Mouse (Mus musculus) CH12.LX (cell line): ENCODE data around the gene Saa4. TPM values are rescaled to one million over a fixed set of nuclear protein-coding genes. Genes with fewer than 3 reads are reported as not detected.

Experiments used
- DNase-seq: peaks from one replicate; pipeline ENCODE4 v3.0.0-alpha.2; 2013; ENCODE audit errors: extremely low read depth
- H3K27ac ChIP-seq: 2 replicates; pipeline ENCODE4 v1.5.1; 2012; ENCODE audit warnings: low read depth, mild to moderate bottlenecking, control low read depth, moderate library complexity; ENCODE audit not compliant: insufficient read depth
- H3K27me3 ChIP-seq: replicated peaks from 2 replicates; pipeline ENCODE3; 2012; ENCODE audit warnings: inconsistent platforms
- H3K36me3 ChIP-seq, 2 experiments: replicated peaks in 1 of 2; 2 replicates each; pipeline versions ENCODE3 to v1.6.1; 2012; ENCODE audit warnings: inconsistent platforms in 1 of 2, low read length in 1 of 2, mild to moderate bottlenecking in 1 of 2, mixed read lengths in 1 of 2, moderate library complexity in 1 of 2; ENCODE audit not compliant: control insufficient read depth in 1 of 2, insufficient read depth in 1 of 2
- H3K4me1 ChIP-seq, 2 experiments: 2 replicates each; pipeline ENCODE4 v1.6.1; 2012; ENCODE audit warnings: inconsistent platforms in 1 of 2, moderate library complexity in 1 of 2; ENCODE audit not compliant: insufficient read depth in 2 of 2, control insufficient read depth in 1 of 2
- H3K4me2 ChIP-seq: 2 replicates; pipeline ENCODE4 v1.6.1; 2012; ENCODE audit warnings: low read depth, mild to moderate bottlenecking, control low read depth; ENCODE audit not compliant: poor library complexity, insufficient read depth, severe bottlenecking
- H3K4me3 ChIP-seq, 3 experiments: fragments of 150-350 bp in 1 of 3; sonication (generic) in 1 of 3; replicated peaks in 1 of 3; 2 replicates each; pipeline versions ENCODE3 to v1.5.1; 2011 to 2012; ENCODE audit warnings: low read depth in 2 of 3, low read length in 2 of 3, mild to moderate bottlenecking in 2 of 3, moderate library complexity in 2 of 3, control low read depth in 1 of 3, improper control_type of control experiment in 1 of 3, inconsistent platforms in 1 of 3, mixed read lengths in 1 of 3; ENCODE audit not compliant: poor library complexity in 1 of 3
- H3K79me2 ChIP-seq: replicated peaks from 2 replicates; pipeline ENCODE4 v1.6.1; 2012; ENCODE audit warnings: mild to moderate bottlenecking, moderate library complexity; ENCODE audit not compliant: control insufficient read depth, poor library complexity, insufficient read depth, severe bottlenecking; ENCODE audit errors: extremely low read depth
- H3K9ac ChIP-seq: 2 replicates; pipeline ENCODE4 v1.6.1; 2012; ENCODE audit warnings: low read depth, mild to moderate bottlenecking, control low read depth, moderate library complexity; ENCODE audit not compliant: insufficient read depth
- H3K9me3 ChIP-seq: replicated peaks from 2 replicates; pipeline ENCODE3; 2012; ENCODE audit warnings: low read length, inconsistent platforms, mixed read lengths
- BHLHE40 ChIP-seq: IDR thresholded peaks from 2 replicates; pipeline ENCODE4 v1.6.1; 2011; ENCODE audit warnings: mild to moderate bottlenecking, low read depth, low read length, improper control_type of control experiment
- CHD1 ChIP-seq: IDR thresholded peaks from 2 replicates; pipeline ENCODE4 v1.6.1; 2012; ENCODE audit warnings: low read depth, low read length, improper control_type of control experiment, inconsistent platforms
- CHD2 ChIP-seq: IDR thresholded peaks from 2 replicates; pipeline ENCODE4 v1.6.1; 2011; ENCODE audit warnings: low read length, improper control_type of control experiment
- CTCF ChIP-seq, 2 experiments: IDR thresholded peaks in 1 of 2; conservative IDR thresholded peaks in 1 of 2; 2 replicates each; pipeline ENCODE4 v1.5.1; 2011 to 2012; ENCODE audit warnings: low read depth in 2 of 2, low read length in 2 of 2, improper control_type of control experiment in 1 of 2, inconsistent platforms in 1 of 2, mild to moderate bottlenecking in 1 of 2, moderate library complexity in 1 of 2
- E2F4 ChIP-seq: IDR thresholded peaks from 2 replicates; pipeline ENCODE4 v1.6.1; 2011; ENCODE audit warnings: low read depth, low read length, improper control_type of control experiment; ENCODE audit not compliant: insufficient replicate concordance
- EP300 ChIP-seq: IDR thresholded peaks from 2 replicates; pipeline ENCODE4 v1.6.1; 2011; ENCODE audit warnings: low read length, improper control_type of control experiment
- ETS1 ChIP-seq: conservative IDR thresholded peaks from 2 replicates; pipeline ENCODE4 v1.6.1; 2012; ENCODE audit warnings: low read depth, mild to moderate bottlenecking, inconsistent platforms, low read length, improper control_type of control experiment, moderate library complexity
- GABPA ChIP-seq: IDR thresholded peaks from 2 replicates; pipeline ENCODE4 v1.6.1; 2012; ENCODE audit warnings: low read depth, low read length, improper control_type of control experiment, inconsistent platforms; ENCODE audit not compliant: insufficient replicate concordance
- HCFC1 ChIP-seq: IDR thresholded peaks from 2 replicates; pipeline ENCODE4 v1.6.1; 2012; ENCODE audit warnings: low read depth, mild to moderate bottlenecking, inconsistent platforms, low read length, improper control_type of control experiment
- IRF4 ChIP-seq: IDR thresholded peaks from 2 replicates; pipeline ENCODE4 v1.6.1; 2014; ENCODE audit warnings: low read depth, mild to moderate bottlenecking, inconsistent platforms, low read length, improper control_type of control experiment
- JUN ChIP-seq: IDR thresholded peaks from 2 replicates; pipeline ENCODE4 v1.6.1; 2011; ENCODE audit warnings: low read depth, mild to moderate bottlenecking, low read length, improper control_type of control experiment, moderate library complexity; ENCODE audit not compliant: insufficient read depth
- JUND ChIP-seq: conservative IDR thresholded peaks from 2 replicates; pipeline ENCODE4 v1.6.1; 2011; ENCODE audit warnings: low read depth, low read length, improper control_type of control experiment
- KAT2A ChIP-seq: IDR thresholded peaks from 2 replicates; pipeline ENCODE4 v1.6.1; 2012; ENCODE audit warnings: low read length, improper control_type of control experiment, inconsistent platforms; ENCODE audit not compliant: insufficient replicate concordance
- MAFK ChIP-seq: IDR thresholded peaks from 2 replicates; pipeline ENCODE4 v1.6.1; 2011; ENCODE audit warnings: low read length, improper control_type of control experiment; ENCODE audit not compliant: insufficient replicate concordance
- MAX ChIP-seq: IDR thresholded peaks from 2 replicates; pipeline ENCODE4 v1.6.1; 2011; ENCODE audit warnings: low read length, improper control_type of control experiment
- MAZ ChIP-seq: IDR thresholded peaks from 2 replicates; pipeline ENCODE4 v1.6.1; 2012; ENCODE audit warnings: low read depth, mild to moderate bottlenecking, inconsistent platforms, low read length, improper control_type of control experiment, moderate library complexity
- MXI1 ChIP-seq: IDR thresholded peaks from 2 replicates; pipeline ENCODE4 v1.6.1; 2011; ENCODE audit warnings: mild to moderate bottlenecking, low read depth, low read length, improper control_type of control experiment
- NELFE ChIP-seq: IDR thresholded peaks from 2 replicates; pipeline ENCODE4 v1.6.1; 2011; ENCODE audit warnings: low read depth, low read length, improper control_type of control experiment
- NRF1 ChIP-seq: IDR thresholded peaks from 2 replicates; pipeline ENCODE4 v1.6.1; 2014; ENCODE audit warnings: low read depth, mild to moderate bottlenecking, inconsistent platforms, low read length, improper control_type of control experiment, moderate library complexity
- POLR2A ChIP-seq: IDR thresholded peaks from 2 replicates; pipeline ENCODE4 v1.6.1; 2011; ENCODE audit warnings: low read depth, mild to moderate bottlenecking, improper control_type of control experiment, low read length
- POLR2AphosphoS2 ChIP-seq: IDR thresholded peaks from 2 replicates; pipeline ENCODE4 v1.6.1; 2011; ENCODE audit warnings: low read depth, low read length, improper control_type of control experiment
- RAD21 ChIP-seq: IDR thresholded peaks from 2 replicates; pipeline ENCODE4 v1.6.1; 2011; ENCODE audit warnings: low read depth, mild to moderate bottlenecking, low read length, improper control_type of control experiment, moderate library complexity
- SIN3A ChIP-seq: IDR thresholded peaks from 2 replicates; pipeline ENCODE4 v1.6.1; 2012; ENCODE audit warnings: low read length, improper control_type of control experiment, inconsistent platforms
- SMC3 ChIP-seq: IDR thresholded peaks from 2 replicates; pipeline ENCODE4 v1.6.1; 2011; ENCODE audit warnings: low read depth, low read length, improper control_type of control experiment
- TBP ChIP-seq: conservative IDR thresholded peaks from 2 replicates; pipeline ENCODE4 v1.6.1; 2011; ENCODE audit warnings: low read depth, low read length, improper control_type of control experiment
- TCF12 ChIP-seq: IDR thresholded peaks from 2 replicates; pipeline ENCODE4 v1.6.1; 2014; ENCODE audit warnings: low read depth, mild to moderate bottlenecking, inconsistent platforms, low read length, improper control_type of control experiment
- UBTF ChIP-seq: IDR thresholded peaks from 2 replicates; pipeline ENCODE4 v1.6.1; 2012; ENCODE audit warnings: low read depth, mild to moderate bottlenecking, inconsistent platforms, low read length, improper control_type of control experiment, moderate library complexity
- USF1 ChIP-seq: IDR thresholded peaks from 2 replicates; pipeline ENCODE4 v1.6.1; 2014; ENCODE audit warnings: low read depth, mild to moderate bottlenecking, inconsistent platforms, low read length, improper control_type of control experiment
- USF2 ChIP-seq: conservative IDR thresholded peaks from 2 replicates; pipeline ENCODE4 v1.6.1; 2011; ENCODE audit warnings: low read depth, low read length, improper control_type of control experiment
- ZC3H11A ChIP-seq: IDR thresholded peaks from 2 replicates; pipeline ENCODE4 v1.6.1; 2012; ENCODE audit warnings: low read depth, mild to moderate bottlenecking, inconsistent platforms, low read length, improper control_type of control experiment
- ZKSCAN1 ChIP-seq: IDR thresholded peaks from 2 replicates; pipeline ENCODE4 v1.6.1; 2012; ENCODE audit warnings: low read depth, inconsistent platforms, low read length, improper control_type of control experiment, borderline replicate concordance
- ZMIZ1 ChIP-seq: IDR thresholded peaks from 2 replicates; pipeline ENCODE4 v1.6.1; 2012; ENCODE audit warnings: low read depth, mild to moderate bottlenecking, inconsistent platforms, low read length, improper control_type of control experiment
- ZNF384 ChIP-seq: IDR thresholded peaks from 2 replicates; pipeline ENCODE4 v1.6.1; 2012; ENCODE audit warnings: low read depth, low read length, improper control_type of control experiment, inconsistent platforms
- dilution Hi-C: fragments of 300-500 bp; cut with MboI; formaldehyde crosslinking; loops from 2 replicates; pipeline ENCODE4 v1.14.3; 2020; ENCODE audit warnings: low sequenced_read_pairs; ENCODE audit not compliant: extremely low pct_unique_long_range_greater_than_20kb, extremely low pct_ligation_motif_present
- in situ Hi-C: fragments of 300-500 bp; cut with MboI; formaldehyde crosslinking; loops from 3 replicates; pipeline ENCODE4 v1.14.3; 2019; ENCODE audit warnings: low sequenced_read_pairs, low pct_ligation_motif_present, low pct_unique_long_range_greater_than_20kb, mixed read lengths
- polyA plus RNA-seq: library from polyadenylated mRNA; unstranded; fragments of >175 nt; gene quantifications from 2 replicates; pipeline ENCODE4 v1.2.1, GENCODE M21; 2012; ENCODE audit warnings: low read depth; ENCODE audit not compliant: insufficient read length
- total RNA-seq, 2 experiments: library from RNA; depleted of rRNA; stranded (reverse); fragments of 300-350 nt in 1 of 2; fragments of >200 nt in 1 of 2; gene quantifications; 2 replicates each; pipeline ENCODE4 v1.2.3; 2012 to 2014

The Saa4 gene
- total and polyA plus RNA-seq, 3 experiments = not detected

GRCm38 (mm10) chr7:46714518-46714917 lies 17.9 kb downstream of the Saa4 start:
- H3K9me3 ChIP-seq = no peaks in the 10 kb centered on the region
- no peak overlapping the region for H3K27ac ChIP-seq
- peak overlapping the region; percentile 66 for H3K4me2 ChIP-seq
- H3K79me2 ChIP-seq = 0 out of 2 replicates have a peak, but pooled peaks cover 2% of the 10 kb centered on the region
- in situ Hi-C loops = loop anchor here (5.0 kb wide), 1 partner anchor 53 kb away; no protein-coding TSS in a partner anchor
- no peak overlapping the region for H3K4me3 ChIP-seq
- H3K4me1 ChIP-seq = peaks cover 3 to 24% of the 10 kb centered on the region in 2 experiments; a peak in 3 of 4 replicates
- TF ChIP-seq CHD1 = no peak
- no peak for TF ChIP-seq UBTF
- TF ChIP-seq MAX = no peak
- TF ChIP-seq POLR2A = no peak
- TF ChIP-seq EP300 = no peak
- TF ChIP-seq NELFE = no peak
- peak; percentile 32; the same call in 1 of the 2 replicates for TF ChIP-seq BHLHE40
- 0 out of 2 replicates have a peak, but pooled peaks have one; percentile 25 for TF ChIP-seq SIN3A
- TF ChIP-seq MXI1 = no peak
- no peak for TF ChIP-seq TCF12
- TF ChIP-seq RAD21 = peak; percentile 80
- peak; percentile 58 to 85 for TF ChIP-seq CTCF (conservative IDR thresholded peaks at IDR 0.05 in 1 of 2, IDR thresholded peaks at IDR 0.05 in 1 of 2; ENCODE audit: low read depth in 2 of 2, low read length in 2 of 2)
- no peak for TF ChIP-seq CHD2
- TF ChIP-seq ZC3H11A = peak; percentile 67
- 0 out of 2 replicates have a peak, but pooled peaks have one; percentile 42 for TF ChIP-seq IRF4
- TF ChIP-seq JUND = no peak
- no peak for TF ChIP-seq KAT2A
- TF ChIP-seq HCFC1 = no peak
- no peak for TF ChIP-seq MAZ
- no peak for TF ChIP-seq POLR2AphosphoS2
- no peak for TF ChIP-seq TBP
- peak; percentile 70; the same call in 1 of the 2 replicates for TF ChIP-seq ZNF384
- TF ChIP-seq USF1 = no peak
- no peak for TF ChIP-seq ZKSCAN1
- TF ChIP-seq NRF1 = no peak
- no peak for TF ChIP-seq E2F4
- TF ChIP-seq GABPA = no peak
- no peak for TF ChIP-seq USF2
- no peak for TF ChIP-seq MAFK
- no peak for TF ChIP-seq ETS1
- TF ChIP-seq JUN = no peak
- TF ChIP-seq ZMIZ1 = no peak
- TF ChIP-seq SMC3 = peak; percentile 88
- TF ChIP-seq, all 38 proteins: peak for 8
- peak; percentile 80 for DNase-seq
- dilution Hi-C loops = no loop called here
- no peaks in the 10 kb centered on the region for H3K27me3 ChIP-seq
- H3K36me3 ChIP-seq = no peaks in the 10 kb centered on the region
- no peak overlapping the region for H3K9ac ChIP-seq
